Mouse (Mus musculus) hindbrain, embryonic 13.5 days (tissue): ENCODE measurements around the gene Cend1. TPM values are rescaled to one million over a fixed set of nuclear protein-coding genes. Genes with fewer than 3 reads are reported as not detected.

Experiments used
- ATAC-seq: fragments of 200-750 bp; cut with Nextera tagmentation; 2 replicates; pipeline ENCODE4 v1.8.0; 2017; ENCODE audit warnings: moderate TSS enrichment; ENCODE audit not compliant: low FRiP score
- H3K27ac ChIP-seq: fragments of 300-500 bp; sonication (generic); 2 replicates; pipeline ENCODE4 v1.5.1; 2015; ENCODE audit warnings: inconsistent platforms, mild to moderate bottlenecking, moderate library complexity
- H3K27me3 ChIP-seq: fragments of 300-500 bp; sonication (generic); 2 replicates; pipeline ENCODE4 v1.6.1; 2015; ENCODE audit warnings: mild to moderate bottlenecking, inconsistent platforms
- H3K36me3 ChIP-seq: fragments of 300-500 bp; sonication (generic); 2 replicates; pipeline ENCODE4 v1.6.1; 2015; ENCODE audit warnings: mild to moderate bottlenecking, inconsistent platforms
- H3K4me1 ChIP-seq: fragments of 300-500 bp; sonication (generic); replicated peaks from 2 replicates; pipeline ENCODE4 v1.6.1; 2015; ENCODE audit warnings: inconsistent platforms
- H3K4me2 ChIP-seq: fragments of 300-500 bp; sonication (generic); 2 replicates; pipeline ENCODE4 v1.6.1; 2015; ENCODE audit warnings: inconsistent platforms, mild to moderate bottlenecking, moderate library complexity
- H3K4me3 ChIP-seq: fragments of 300-500 bp; sonication (generic); 2 replicates; pipeline ENCODE4 v1.5.1; 2015; ENCODE audit warnings: mild to moderate bottlenecking, inconsistent platforms
- H3K9ac ChIP-seq: fragments of 300-500 bp; sonication (generic); 2 replicates; pipeline ENCODE4 v1.6.1; 2015; ENCODE audit warnings: mild to moderate bottlenecking, inconsistent platforms
- H3K9me3 ChIP-seq: fragments of 300-500 bp; sonication (generic); 2 replicates; pipeline ENCODE4 v1.6.1; 2016; ENCODE audit warnings: inconsistent platforms
- WGBS: fragments of 180-500 bp; shearing (Covaris S2); methylation state at CpG from one replicate; pipeline ENCODE4 v1.1.7; 2015; 5-methylcytosine and 5-hydroxymethylcytosine counted together
- polyA plus RNA-seq: library from polyadenylated mRNA; unstranded; fragments of >200 nt; fragmentation: Nextera tagmentation; extraction: Ambion mirVana; gene quantifications from 2 replicates; pipeline ENCODE4 v1.2.1, GENCODE M21; 2015

Gene Cend1
- polyA plus RNA-seq, 1 experiment from 2014 or later: 68.3 TPM

DNA sequence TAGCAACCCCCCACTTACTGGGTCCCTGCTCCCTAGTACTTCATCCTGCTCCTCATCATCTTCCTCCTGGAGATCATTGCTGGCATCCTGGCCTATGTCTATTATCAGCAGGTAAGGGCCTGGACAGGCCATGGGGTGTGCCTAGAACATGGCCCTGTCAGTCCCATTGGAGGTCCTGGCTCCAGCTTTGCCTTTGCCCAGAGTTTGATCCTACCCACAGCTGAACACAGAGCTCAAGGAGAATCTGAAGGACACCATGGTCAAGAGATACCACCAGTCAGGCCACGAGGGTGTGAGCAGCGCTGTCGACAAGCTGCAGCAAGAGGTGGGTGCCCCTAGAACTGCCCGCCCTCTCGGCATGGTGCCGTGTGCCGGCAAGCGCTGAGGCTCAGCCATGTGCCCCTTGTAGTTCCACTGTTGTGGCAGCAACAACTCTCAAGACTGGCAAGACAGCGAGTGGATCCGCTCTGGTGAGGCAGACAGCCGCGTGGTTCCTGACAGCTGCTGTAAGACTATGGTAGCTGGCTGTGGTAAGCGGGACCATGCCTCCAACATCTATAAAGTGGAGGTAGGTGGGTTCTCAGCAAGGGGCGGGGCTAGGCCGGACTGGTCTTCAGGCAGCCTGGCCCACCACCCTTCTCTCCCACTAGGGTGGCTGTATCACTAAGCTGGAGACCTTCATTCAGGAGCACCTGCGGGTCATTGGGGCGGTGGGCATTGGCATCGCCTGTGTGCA, 40.8 kb upstream of the Cend1 start:
- H3K27ac ChIP-seq: peak overlapping the region; percentile 95; the same call in 1 of the 2 replicates
- ATAC-seq: no peak
- peak overlapping the region; percentile 85; the same call in 1 of the 2 replicates for H3K9ac ChIP-seq
- H3K36me3 ChIP-seq: peaks cover 35% of the 10 kb centered on the region
- H3K4me3 ChIP-seq: peak overlapping the region; percentile 63
- H3K4me2 ChIP-seq: peak overlapping the region; percentile 72
- H3K9me3 ChIP-seq: no peaks in the 10 kb centered on the region
- H3K27me3 ChIP-seq: peaks cover 22% of the 10 kb centered on the region
- H3K4me1 ChIP-seq: peaks cover 69% of the 10 kb centered on the region
- WGBS: 91% methylated on average over 18 of the region's 18 CpGs

GRCm38 (mm10) chr7:141469352-141469751, 40.1 kb upstream of the Cend1 start:
- H3K9me3 ChIP-seq: no peaks in the 10 kb centered on the region
- 68% methylated on average over 6 of the region's 6 CpGs for WGBS
- peaks cover 29% of the 10 kb centered on the region for H3K27me3 ChIP-seq
- peaks cover 35% of the 10 kb centered on the region for H3K36me3 ChIP-seq
- H3K4me3 ChIP-seq: peak overlapping the region; percentile 63
- ATAC-seq: no peak
- H3K4me2 ChIP-seq: peak overlapping the region; percentile 72
- peaks cover 73% of the 10 kb centered on the region for H3K4me1 ChIP-seq
- H3K9ac ChIP-seq: peak overlapping the region; percentile 85
- peak overlapping the region; percentile 95 for H3K27ac ChIP-seq

DNA sequence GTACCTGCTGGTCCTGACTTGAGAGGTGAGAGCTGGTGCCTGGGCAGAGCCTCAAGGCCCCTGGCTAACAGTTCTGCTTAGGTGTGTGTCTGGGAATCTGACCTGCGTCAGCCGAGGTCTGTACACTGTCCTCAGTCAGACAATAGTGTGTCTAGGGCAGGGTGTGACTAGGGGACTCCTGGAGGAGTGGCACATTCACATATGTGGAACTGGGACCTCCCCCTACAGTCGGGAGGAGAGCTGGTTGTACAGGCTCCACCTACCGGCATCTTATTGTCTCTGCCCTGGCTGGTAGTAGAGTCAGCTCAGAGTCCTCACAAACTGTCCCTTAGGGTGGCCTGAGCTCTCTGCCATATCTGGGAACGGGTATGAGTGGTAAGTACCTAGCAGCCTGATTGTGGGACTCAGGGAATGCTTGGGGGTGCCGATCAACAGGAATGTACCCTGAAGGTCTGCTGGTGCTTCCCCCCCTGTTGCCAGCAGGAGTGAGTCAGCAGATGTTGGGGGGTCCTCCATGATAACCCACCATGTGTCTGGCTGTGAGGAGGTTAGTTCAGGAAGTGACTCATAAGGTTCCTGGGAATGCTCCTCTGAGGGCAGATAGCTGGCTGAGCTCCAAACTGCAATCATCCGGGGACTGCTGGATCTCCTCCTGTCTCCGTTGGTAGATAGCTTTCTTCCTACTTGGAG, 39.4 kb upstream of the Cend1 start:
- peaks cover 35% of the 10 kb centered on the region for H3K36me3 ChIP-seq
- peak overlapping the region; percentile 72 for H3K4me2 ChIP-seq
- ATAC-seq: peak; percentile 76
- peak overlapping the region; percentile 63 for H3K4me3 ChIP-seq
- H3K9me3 ChIP-seq: no peaks in the 10 kb centered on the region
- peak overlapping the region; percentile 85 for H3K9ac ChIP-seq
- H3K27me3 ChIP-seq: peaks cover 36% of the 10 kb centered on the region
- 16% methylated on average over 8 of the region's 8 CpGs for WGBS
- H3K27ac ChIP-seq: peak overlapping the region; percentile 95
- peaks cover 66% of the 10 kb centered on the region for H3K4me1 ChIP-seq

DNA sequence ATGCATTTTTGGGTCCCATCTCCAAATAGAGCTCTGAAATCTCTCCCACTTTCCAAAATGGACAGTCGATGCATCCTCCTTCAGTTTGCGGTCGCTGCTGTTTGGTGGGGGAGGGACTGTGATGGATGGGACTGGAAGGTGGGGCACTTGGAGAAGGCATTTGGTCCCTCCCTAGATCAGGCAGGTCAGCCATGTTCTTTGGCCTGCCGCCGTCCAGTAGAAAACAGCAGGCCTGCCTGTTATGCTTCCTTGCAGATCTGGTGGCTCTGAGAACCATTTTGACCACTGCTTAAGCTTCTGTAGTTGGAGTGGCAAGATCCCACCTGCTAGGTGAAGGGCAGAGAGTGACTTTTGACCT, 38.9 kb upstream of the Cend1 start:
- peaks cover 61% of the 10 kb centered on the region for H3K4me1 ChIP-seq
- peak overlapping the region; percentile 85 for H3K9ac ChIP-seq
- peak overlapping the region; percentile 63 for H3K4me3 ChIP-seq
- no peaks in the 10 kb centered on the region for H3K9me3 ChIP-seq
- peak overlapping the region; percentile 72 for H3K4me2 ChIP-seq
- H3K36me3 ChIP-seq: peaks cover 35% of the 10 kb centered on the region
- H3K27ac ChIP-seq: peak overlapping the region; percentile 95
- 0 out of 2 replicates have a peak, but pooled peaks have one; percentile 18 for ATAC-seq
- 18% methylated on average over 5 of the region's 5 CpGs for WGBS
- H3K27me3 ChIP-seq: peaks cover 41% of the 10 kb centered on the region

GRCm38 (mm10) chr7:141467230-141468030, 38.1 kb upstream of the Cend1 start, which contains the start of gene Cd151:
Cd151 (plus strand) TSS chr7:141467392.
- Histone ChIP-seq H3K4me2 (peak within 1 kb of the TSS; percentile 72), H3K36me3 (peaks cover 29% of the 10 kb centered on the region), H3K4me1 (peaks cover 57% of the 10 kb centered on the region), H3K27me3 (peaks cover 48% of the 10 kb centered on the region), H3K27ac (peak within 1 kb of the TSS; percentile 95), H3K9me3 (no peaks in the 10 kb centered on the region), H3K4me3 (peak within 1 kb of the TSS; percentile 63), H3K9ac (peak within 1 kb of the TSS; percentile 85)
- ATAC-seq: peak; percentile 55
- WGBS: under 1% methylated on average over 52 of the region's 52 CpGs

- H3K27me3 ChIP-seq: peaks cover 56% of the 10 kb centered on the region
- 60% methylated on average over 10 of the region's 10 CpGs for WGBS
- no peaks in the 10 kb centered on the region for H3K9me3 ChIP-seq
- H3K9ac ChIP-seq: peak overlapping the region; percentile 85
- peak overlapping the region; percentile 63 for H3K4me3 ChIP-seq
- peaks cover 24% of the 10 kb centered on the region for H3K36me3 ChIP-seq
- peaks cover 63% of the 10 kb centered on the region for H3K4me1 ChIP-seq
- no peak for ATAC-seq
- H3K27ac ChIP-seq: peak overlapping the region; percentile 95; the same call in 1 of the 2 replicates
- peak overlapping the region; percentile 72 for H3K4me2 ChIP-seq
These were observed 37.4 kb upstream of the Cend1 start for GRCm38 (mm10) chr7:141466607-141467148.

GRCm38 (mm10) chr7:141466045-141466394, 36.7 kb upstream of the Cend1 start:
- ATAC-seq: no peak
- H3K4me1 ChIP-seq: peaks cover 65% of the 10 kb centered on the region
- no peaks in the 10 kb centered on the region for H3K9me3 ChIP-seq
- H3K36me3 ChIP-seq: peaks cover 18% of the 10 kb centered on the region
- H3K27ac ChIP-seq: no peak overlapping the region
- peak overlapping the region; percentile 5; the same call in 1 of the 2 replicates for H3K4me3 ChIP-seq
- H3K27me3 ChIP-seq: peaks cover 62% of the 10 kb centered on the region
- H3K4me2 ChIP-seq: no peak overlapping the region
- WGBS: 66% methylated on average over 7 of the region's 7 CpGs
- no peak overlapping the region for H3K9ac ChIP-seq

- H3K27me3 ChIP-seq: peaks cover 67% of the 10 kb centered on the region
- no peak overlapping the region; the same call in 1 of the 2 replicates for H3K9ac ChIP-seq
- peaks cover 62% of the 10 kb centered on the region for H3K4me1 ChIP-seq
- WGBS: 40% methylated on average over 9 of the region's 10 CpGs
- H3K27ac ChIP-seq: no peak overlapping the region; the same call in 1 of the 2 replicates
- H3K4me3 ChIP-seq: peak overlapping the region; percentile 5; the same call in 1 of the 2 replicates
- H3K36me3 ChIP-seq: peaks cover 13% of the 10 kb centered on the region
- H3K4me2 ChIP-seq: peak overlapping the region; percentile 39
- no peak for ATAC-seq
- H3K9me3 ChIP-seq: no peaks in the 10 kb centered on the region
These were observed 36.2 kb upstream of the Cend1 start for GRCm38 (mm10) chr7:141465388-141466044.

GRCm38 (mm10) chr7:141464603-141465201, 35.4 kb upstream of the Cend1 start:
- peak overlapping the region; percentile 24 for H3K4me3 ChIP-seq
- H3K9ac ChIP-seq: peak overlapping the region; percentile 56
- 3% methylated on average over 37 of the region's 38 CpGs for WGBS
- peaks cover 6% of the 10 kb centered on the region for H3K36me3 ChIP-seq
- peaks cover 76% of the 10 kb centered on the region for H3K27me3 ChIP-seq
- H3K4me1 ChIP-seq: peaks cover 54% of the 10 kb centered on the region
- H3K4me2 ChIP-seq: peak overlapping the region; percentile 39
- H3K9me3 ChIP-seq: no peaks in the 10 kb centered on the region
- no peak overlapping the region for H3K27ac ChIP-seq
- no peak for ATAC-seq

- 16% methylated on average over 12 of the region's 12 CpGs for WGBS
- H3K4me2 ChIP-seq: peak overlapping the region; percentile 39
- H3K27ac ChIP-seq: peak overlapping the region; percentile 12; the same call in 1 of the 2 replicates
- H3K27me3 ChIP-seq: peaks cover 82% of the 10 kb centered on the region
- H3K9ac ChIP-seq: peak overlapping the region; percentile 56; the same call in 1 of the 2 replicates
- peaks cover 8% of the 10 kb centered on the region for H3K36me3 ChIP-seq
- peak overlapping the region; percentile 24 for H3K4me3 ChIP-seq
- H3K9me3 ChIP-seq: no peaks in the 10 kb centered on the region
- H3K4me1 ChIP-seq: peaks cover 47% of the 10 kb centered on the region
- ATAC-seq: no peak
These were observed 34.7 kb upstream of the Cend1 start for GRCm38 (mm10) chr7:141463824-141464602.
